Mouse (Mus musculus) right cerebral cortex, postnatal 14 days (tissue): ENCODE measurements at regions not wholly inside any gene's neighbourhood (a gene's known extent, or its start where the extent isn't known, plus 50 kb on each side); places are given as distances from the start of the nearest gene placed in this dataset.

ENCODE experiments used
- DNase-seq: peaks from one replicate; pipeline ENCODE4 v3.0.0; 2022

DNA sequence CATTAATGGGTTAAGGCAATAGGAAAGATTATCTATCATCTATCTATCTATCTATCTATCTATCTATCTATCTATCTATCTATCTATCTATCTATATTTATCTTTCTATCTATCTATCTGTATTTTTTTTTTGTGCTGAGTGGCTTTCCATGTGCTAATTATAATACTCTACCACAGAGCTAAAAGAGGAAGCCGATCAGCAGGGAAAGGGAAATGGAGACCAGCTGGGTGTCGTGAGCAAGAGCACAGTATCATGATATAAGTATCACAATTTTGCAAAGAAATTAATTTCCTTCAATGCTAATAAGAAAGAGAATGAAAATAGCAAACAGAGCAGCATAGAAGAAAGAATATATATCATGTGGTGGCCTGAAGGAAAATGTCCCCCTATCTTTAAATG lies 69.6 kb downstream of the Cldn1 start:
- DNase-seq, result no peak

DNA sequence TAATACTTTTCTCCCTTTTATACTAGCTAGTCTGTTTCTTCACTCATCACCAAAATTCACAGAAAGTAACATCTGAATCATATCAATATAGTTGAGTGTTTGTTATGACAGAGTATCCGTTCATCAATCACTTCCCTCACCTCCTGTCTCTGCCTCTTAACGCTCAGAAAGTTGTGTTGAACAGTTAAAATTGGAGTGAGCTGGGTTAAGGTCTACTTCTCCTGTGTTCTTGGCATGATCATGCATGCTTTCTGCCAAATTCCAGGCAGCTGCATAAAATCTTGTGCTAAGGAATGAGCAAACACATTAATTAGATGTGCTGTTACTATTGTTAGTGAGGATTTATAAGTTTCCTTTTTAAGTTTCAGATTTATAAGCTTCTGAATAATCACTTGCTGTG lies 79.9 kb downstream of the Cldn1 start:
- DNase-seq, result no peak

DNA sequence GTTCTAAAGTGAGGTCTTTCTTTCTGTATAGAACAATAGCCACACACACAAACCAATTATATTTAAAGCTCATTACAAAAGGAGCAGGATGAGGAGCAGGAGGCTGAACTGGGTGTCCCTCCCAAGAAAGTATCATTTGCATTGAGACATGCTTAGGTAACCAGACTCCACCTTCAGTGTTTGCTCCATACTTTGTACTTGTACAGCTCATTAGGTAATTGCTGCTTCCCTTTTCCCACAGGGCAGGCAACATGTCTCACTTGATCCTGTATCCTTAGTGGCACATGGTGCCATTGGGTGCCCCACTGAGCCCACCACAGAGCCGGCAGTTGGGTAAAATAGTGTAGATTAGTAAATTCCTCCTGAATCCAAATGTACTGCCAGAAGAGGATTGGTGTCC lies 86.0 kb downstream of the Cldn1 start:
- no peak for DNase-seq

DNA sequence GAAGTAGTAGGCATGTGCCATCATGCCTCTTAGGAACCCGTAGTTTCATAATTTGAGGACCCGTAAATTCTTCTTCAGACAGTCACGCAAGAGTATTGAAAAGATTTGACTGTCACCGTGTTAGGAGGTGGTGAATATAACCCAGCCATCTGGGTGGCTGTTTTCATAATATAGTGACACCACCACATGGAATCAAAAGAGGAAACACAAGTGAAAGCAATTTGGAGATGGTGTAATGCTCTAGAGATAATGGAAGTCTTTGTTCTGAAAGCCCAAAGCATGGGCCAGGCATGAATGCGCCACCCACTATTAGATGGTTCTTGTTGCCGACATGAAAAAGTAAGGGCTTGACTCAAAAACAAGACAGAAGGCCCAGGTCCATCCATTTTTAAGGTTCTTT lies 86.9 kb downstream of the Cldn1 start:
- no peak for DNase-seq

DNA sequence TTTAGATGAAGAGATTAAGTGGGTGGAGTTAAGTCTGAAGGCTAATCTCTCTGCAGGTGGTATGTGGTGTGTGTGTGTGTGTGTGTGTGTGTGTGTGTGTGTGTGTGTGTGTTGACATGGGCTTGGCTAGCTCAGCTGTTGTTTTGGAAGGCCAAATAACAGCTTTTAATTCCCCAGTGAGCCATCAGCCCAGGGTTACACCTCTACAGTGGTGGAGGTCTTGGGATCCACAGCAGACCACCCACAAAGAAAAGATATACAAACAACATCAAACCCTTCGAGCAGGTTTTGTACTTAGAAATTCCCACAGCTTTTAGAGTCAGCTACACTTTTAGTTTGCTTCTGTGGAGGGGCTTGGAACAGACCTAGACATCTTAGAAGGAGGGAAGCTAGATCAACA lies 89.2 kb downstream of the Cldn1 start:
- DNase-seq, result no peak

DNA sequence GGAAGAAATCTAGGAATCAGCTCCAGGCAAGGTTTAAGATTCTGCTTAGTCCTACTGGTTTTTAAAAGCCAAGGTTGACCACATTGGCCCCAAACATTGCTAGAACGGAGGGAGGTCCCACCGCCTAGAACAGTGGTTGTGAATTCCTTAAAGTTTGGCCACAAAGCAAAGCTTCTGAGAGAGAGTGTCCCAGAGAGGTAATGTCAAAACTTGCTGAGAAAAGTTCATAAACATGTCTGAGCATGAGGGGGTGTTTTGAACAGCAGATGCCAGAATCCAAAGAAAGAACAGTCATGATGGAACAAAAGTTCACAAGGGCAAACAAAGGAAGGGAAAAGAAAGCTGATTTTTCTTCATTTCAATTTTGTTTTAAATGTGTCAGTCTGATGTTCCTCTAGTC lies 90.1 kb downstream of the Cldn1 start:
- no peak for DNase-seq

DNA sequence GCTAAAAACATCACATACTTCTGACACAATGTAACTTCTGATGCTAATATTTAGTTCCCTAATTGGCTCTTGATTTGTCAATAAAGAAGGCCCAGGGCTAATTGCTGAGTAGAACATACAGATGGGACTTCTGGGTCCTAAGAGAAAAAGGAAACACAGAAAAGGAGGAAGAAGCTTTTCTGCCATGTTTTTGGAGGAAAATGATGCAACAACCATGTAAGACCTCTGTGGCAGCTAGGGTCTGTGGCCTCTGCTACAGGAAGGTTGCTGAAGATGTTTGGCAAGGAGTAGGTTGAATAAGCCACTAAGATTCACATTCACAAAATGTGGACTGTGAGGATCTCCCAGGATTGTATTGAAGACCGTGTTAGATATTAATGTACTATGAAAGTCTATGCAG lies 94.9 kb downstream of the Cldn1 start:
- DNase-seq, result no peak

DNA sequence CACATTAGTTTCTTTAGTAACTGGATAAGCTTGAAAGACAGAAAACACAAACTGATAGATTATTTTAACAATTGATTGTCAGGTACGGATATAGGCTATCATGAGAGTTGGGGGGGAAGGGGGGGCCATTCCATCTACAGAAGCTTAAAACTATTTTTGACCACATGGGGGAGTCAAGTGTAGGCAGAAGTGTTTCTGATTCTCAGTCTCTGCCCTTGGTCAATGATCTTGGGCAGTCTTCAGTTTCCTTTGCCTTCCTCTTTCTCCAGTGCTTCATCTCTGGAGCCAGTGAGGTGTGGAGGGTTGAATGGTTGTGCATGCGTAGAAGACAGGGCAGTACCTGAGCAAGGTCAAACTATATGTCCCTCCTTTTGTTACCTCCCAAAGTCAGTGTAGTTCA lies 118.8 kb downstream of the Cldn1 start:
- DNase-seq, result no peak

DNA sequence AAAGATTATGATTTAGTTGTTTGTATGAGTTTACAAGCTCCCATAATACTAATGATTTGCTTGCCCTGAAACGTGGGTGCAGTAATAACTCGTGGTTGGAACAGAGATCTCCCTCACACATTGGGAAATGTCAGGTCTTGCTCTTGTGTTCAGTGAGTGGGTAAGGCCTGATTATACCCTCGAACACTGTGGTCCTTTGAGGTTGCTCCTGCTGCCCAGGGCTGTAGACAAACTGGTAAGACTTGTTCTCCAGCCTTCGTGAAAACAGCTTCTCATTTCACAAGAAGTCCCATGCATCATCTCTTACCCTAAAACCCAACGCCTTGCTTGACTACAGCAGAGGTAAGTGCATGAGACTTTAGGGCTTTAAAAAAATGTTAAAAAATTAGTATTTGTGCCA lies 119.9 kb downstream of the Cldn1 start:
- DNase-seq, result no peak

DNA sequence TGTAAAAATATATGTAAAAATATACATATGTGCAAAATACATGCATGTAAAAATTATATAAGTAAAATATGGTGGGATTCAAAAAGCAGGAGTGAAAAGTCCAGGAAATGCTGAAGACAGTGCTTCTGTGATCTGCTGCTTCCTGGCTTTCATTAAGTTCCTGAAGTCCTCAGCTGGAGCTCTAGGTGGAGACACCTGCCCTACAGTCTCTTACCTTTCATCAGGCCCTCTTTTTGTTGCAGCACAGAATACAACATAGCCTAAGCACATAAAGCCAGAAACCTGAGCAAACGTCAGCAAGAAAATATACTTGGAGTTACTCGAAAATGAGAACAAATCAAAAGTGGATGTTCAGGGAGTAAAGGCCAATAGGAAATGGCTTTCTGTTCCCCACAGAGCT lies 120.6 kb downstream of the Cldn1 start:
- no peak for DNase-seq

DNA sequence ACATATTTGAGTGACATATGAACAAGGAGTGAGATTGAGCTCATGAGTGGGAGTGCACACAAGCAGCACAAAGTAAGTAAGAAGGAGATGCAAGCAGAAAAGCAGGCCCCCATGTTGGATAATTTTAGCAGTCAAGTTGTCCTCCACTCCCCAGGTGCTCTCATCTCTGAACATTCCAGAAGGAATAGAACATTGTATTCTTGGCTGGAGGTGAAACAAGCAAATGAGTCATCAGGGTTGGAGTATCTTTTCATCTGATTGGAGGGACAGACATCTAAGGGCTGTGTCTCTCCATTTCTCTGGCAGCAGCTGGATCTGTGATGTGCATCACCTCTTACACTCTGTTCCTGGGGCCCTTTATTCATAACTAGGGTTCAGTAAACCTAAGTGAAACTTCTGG lies 122.7 kb downstream of the Cldn1 start:
- DNase-seq, result no peak

DNA sequence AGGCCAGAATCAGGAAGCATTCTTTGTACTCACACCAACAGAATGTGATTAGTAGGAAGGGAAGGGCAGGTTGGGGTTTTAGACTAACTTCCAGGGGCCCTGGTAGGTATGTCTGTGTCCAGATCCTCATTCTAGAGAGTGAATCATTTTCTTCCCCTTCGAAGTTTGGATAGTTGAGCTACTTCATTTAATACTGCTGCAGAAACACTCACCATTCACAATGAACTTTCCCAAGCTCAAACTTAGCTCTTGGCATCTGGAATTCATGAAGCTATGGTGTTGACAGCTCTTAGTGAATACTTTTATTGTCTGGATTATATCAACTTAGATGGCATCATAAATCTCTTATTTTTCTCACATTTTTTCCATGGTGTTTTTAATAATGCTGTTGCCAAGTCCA lies 123.7 kb downstream of the Cldn1 start:
- no peak for DNase-seq

DNA sequence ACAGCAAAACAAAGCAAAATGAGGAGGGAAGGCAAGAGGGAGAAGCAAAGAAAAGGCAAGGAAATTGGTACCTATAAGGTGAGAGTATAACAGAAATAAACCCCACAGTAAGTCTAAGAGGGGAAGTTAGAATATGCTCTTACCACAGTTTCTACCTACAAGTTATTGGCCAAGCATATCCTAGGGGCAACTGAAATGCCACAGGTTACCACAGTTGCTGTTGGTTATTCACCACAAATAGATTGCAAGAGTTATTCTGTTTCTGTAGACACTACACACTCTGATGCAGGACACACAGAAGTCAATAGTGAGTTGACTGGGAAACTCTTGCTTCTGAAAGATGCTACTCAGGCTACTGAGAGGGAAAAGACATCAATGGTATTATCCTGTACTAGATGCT lies 129.7 kb upstream of the P3h2 start:
- DNase-seq, result no peak

DNA sequence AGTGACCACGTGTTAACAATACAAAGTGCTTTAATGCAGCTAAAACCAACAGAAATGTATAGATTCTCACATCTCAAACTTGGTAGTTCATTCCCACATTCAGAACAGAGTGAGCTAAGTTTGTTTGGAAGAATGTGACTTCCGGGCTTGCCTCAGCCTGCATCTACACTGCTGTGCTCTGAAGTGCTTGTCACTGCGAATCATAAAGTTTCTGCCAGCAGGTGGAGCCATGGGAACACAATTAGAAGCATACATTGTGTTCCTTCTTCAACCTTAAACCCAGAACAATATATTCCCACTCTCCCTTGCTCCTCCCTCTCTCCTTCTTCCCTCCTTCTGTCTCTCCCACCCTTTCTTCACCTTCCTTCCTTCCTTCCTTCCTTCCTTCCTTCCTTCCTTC lies 128.5 kb upstream of the P3h2 start:
- DNase-seq, result peak; percentile 91

DNA sequence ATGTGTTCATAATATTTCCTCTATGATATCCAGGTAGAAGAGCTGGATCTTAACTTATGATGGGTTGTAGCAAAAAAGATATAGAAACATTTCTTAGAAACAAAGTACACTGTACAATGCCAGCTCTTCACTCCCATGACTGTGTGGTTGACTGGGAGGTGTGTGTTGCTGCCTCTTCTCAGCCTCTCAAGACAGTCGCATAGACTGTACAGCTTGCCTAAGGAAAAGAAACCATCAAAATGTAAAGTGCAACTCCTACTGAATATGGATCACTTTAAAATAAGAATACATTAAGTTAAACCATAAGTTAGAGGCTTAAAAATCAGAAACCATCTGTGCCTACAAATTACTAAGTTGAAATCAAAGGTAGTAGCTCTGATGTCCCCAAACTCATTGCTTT lies 125.5 kb upstream of the P3h2 start:
- no peak for DNase-seq

DNA sequence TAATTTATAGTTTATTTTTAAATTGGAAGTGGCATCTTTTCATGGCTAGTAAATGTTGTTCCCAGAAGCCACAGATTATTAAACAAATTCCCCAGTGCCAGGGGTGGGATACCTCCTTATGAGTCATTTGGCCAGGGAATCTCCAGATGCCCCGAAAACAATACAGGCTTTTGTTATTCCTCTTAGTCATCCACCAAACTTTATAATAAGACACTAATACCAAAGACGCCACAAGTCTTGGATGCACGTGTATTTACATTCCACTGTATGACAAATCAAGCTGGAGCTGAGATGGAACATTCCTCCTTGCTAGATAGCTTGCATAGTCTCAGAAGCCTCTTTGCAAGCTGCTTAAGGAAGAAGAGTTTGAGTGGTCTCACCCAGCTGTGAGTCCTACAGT lies 105.8 kb upstream of the P3h2 start:
- no peak for DNase-seq

DNA sequence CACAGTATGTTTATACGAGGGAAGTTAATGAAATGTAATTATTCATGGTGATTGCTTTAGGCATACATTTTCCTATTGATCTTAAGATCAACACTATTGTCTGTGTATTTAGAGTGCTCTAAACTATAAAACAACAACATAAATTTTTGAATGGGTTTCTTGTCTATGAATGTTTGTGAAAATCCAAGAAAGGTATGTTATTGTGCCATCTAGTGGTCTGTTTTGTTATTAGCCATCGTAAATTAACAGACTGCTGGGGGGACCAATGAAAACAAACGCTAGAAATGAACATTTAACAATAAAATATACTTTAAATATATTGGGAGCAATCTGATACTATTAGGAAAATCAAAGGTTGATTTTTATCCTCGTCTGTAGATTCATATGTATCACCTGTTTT lies 93.5 kb upstream of the P3h2 start:
- no peak for DNase-seq

DNA sequence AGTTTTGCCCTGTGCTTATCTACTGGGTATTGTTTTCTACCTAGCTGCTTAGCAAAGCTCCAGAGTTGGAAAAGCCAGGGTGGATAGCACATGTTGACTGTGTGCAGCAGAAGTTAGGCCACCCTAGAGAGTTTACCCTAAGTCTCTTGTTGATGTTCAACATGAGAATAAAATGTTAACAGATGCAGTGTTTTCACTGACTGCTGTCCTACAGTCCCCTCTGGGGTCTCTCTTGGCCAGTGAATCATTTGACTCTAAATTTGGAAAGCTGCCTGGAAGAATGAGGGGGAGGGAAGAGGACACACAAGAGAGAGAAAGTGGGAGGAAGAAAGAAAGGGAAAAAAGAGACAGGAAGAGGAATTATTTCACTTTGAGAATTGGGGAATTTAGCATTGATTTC lies 90.8 kb upstream of the P3h2 start:
- no peak for DNase-seq

DNA sequence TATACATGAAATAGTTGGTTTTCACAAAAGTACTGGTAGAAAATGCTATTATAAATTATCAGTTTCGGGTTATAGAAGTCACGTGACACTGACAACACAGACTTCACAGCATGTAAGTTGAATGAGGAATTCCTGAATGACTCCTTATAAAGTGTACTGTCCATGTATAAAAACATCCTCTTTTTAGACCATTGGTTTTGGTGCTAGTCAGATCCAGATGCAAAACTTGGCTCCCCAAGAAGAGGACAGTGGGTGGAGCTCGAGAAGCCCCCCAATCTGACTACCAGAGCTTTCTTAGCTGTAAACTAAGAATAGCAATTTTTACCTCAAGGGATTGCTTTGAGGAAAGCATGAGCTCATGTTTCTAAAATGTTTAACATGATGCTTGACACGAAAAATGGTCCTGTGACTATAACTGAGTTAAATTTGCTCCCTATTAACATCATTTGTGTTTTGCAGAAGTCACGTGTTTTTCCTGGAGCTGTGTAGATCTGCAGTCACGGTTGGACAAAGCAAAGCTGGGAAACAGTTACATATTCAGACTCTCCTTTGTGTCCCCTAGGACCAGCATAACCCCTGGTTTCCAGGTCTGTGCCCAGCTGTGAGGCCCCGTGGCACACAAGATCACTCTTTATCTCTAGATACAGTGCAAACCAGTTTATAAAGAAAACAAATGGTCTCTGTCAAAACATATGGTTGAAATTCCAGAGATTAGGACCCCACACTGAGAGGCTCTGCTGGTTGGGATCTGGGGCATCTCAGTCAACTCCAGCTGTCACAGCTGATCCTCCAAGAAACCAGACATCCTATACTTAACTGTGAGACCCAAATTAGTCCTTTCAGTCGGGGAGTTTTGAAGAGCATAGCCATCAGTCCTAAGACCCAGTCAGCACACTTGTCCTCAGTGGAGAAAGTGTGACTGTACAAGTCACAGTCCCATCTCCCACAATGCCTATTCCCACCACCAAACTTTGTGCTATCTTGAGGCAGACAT lies 80.0 kb upstream of the P3h2 start:
- no peak for DNase-seq

DNA sequence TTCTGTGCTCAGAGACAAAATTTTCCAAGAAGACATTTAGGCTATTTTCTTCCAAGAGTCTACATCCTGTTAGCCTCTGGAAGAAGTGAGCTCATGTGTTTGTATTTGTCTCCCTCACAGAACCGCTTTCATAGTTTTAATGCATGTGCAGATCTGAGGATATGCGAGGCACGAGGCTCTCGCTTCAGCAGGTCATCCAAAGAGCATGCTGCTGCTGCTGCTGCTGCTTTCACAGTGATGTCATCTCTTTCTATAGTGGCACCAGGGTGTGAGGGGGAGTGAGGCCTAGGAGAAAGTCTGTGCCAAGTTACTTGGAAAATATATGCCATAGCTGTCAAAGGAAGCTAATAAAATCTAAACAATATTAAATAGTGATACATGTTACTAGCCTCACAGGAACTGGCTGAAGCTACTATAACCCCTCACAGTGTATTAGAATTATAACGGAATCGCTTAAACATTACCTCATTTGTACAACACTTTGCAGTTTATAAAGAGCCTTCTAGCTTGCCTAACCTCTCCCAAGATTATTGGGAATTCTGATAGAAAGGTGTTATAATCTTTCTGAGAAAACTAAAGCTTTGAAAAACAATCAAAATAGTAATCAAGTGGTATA lies 79.2 kb upstream of the P3h2 start:
- DNase-seq, result no peak

DNA sequence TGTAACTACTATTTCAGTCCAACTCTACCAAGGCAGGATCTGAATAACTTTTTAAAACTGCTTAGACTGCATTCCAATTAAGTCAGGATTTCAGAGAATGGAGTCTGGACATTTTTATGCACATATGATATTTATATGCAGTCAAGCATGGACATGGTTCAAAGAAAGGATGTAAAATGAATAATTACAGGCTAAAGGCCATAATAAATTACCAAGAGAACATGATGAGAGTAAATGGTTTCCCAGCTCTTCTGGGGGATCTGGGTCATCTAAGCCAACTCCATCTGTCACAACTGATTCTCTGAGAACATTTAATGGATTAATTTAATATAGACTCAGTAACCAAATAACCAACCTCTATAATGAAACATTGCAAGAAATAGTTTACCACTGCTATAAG lies 77.9 kb upstream of the P3h2 start:
- no peak for DNase-seq

DNA sequence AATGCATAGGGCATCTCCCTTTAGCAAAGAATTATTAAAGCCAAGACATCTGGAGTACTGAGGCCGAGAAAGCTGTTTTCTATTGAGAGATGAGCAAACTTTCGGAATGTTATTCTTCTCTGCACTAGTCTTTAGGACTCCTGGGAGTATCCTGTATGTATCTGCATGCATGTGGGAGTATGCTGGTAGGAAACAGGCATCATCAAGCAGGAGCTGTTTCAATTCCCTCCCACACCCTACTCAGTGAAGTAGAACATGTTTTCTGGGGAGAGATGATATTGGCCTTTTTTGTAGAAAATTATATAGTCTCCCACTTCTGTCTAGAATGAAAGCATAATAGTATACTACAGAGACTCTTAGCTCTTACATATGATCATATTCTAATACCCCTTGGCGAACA lies 76.1 kb upstream of the P3h2 start:
- DNase-seq, result no peak

DNA sequence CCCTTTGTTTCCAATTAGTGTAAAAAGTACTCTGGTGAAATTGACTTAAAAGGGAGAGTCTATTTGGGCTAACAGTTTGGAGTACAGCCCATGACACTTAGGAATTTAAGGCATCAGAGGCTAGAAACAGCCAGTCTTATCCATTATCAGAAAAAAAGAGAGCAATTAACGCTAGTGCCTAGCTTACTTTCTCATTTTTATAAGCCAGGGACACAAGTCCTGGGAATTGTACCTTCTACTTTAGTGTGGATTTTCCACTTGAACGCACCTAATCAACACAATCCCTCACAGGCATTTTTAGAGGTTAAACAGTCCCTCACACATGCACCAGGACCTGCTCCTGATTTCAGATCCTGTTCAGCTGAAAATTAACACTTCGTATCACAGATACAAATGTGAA lies 65.9 kb upstream of the P3h2 start:
- no peak for DNase-seq

DNA sequence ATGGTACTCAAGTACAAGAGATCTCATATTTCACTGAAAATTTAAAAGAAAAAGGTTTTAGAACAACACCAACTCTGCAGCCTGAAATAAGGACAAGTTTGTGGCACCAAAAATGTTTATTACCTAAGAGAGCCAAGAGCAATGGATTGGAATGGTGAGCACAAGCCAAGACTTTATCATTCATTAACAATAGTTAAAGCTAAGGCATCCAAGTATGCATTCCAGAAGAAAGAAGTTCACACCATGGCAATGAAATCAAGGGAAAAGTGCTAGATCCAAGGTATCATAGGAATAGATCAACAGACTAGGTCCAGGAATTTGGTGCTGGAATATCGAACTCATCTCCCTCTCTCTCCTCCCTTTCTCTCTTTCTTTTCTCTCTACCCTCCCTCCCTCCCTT lies 63.8 kb upstream of the P3h2 start:
- no peak for DNase-seq

DNA sequence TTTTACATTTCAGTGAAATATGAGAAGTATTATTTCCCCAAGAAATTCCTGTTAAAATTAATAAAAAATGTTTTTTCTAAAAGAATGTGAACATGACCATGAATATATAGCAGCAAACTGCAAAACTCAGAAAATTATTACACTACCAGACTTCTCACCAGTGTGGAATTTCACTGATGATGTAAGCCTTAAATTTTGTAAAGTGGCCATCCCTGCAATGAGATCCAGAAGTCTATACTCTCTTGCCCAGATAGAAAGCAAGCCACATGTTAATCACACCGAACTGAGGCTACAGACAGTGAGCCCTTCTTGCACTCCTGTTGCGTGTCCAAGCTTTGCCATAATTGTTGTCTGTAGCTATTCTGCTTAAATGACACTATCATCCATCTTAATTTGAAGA lies 62.6 kb upstream of the P3h2 start:
- no peak for DNase-seq
